Mouse (Mus musculus) E14TG2a.4 (cell line): ENCODE results near the gene Immp2l.

Experiments
- CTCF ChIP-seq: conservative IDR thresholded peaks from 2 replicates; pipeline ENCODE4 v1.5.1; 2014; ENCODE audit warnings: low read length
- NANOG ChIP-seq: IDR thresholded peaks from 2 replicates; pipeline ENCODE4 v1.6.1; 2014; ENCODE audit warnings: borderline replicate concordance, low read length, mixed read lengths

DNA sequence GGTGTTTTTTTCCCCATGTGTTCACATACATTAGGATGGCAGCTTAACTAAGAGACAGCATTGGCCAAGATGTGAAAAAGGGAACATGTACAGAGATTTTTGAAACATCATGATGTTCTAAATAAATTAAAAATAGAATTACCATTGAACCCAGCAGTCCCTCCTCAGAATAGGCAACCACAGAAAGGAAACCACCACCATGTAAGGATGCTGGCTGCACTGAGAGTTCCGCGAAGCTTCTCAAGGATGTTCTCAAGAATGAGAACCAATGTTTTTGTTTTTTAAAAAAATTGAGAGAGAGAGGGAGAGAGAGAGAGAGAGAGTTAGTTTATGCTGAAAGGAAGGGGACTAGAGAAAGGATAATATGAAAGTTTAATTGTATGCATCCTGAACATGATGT is 7.2 kb downstream of the Immp2l start:
- no peak for TF ChIP-seq CTCF
- no peak for TF ChIP-seq NANOG
